In genomic region chr2:169869468-169869867, GRCm38 (mm10) we compare ENCODE assay signal across 16 mouse cellular contexts.
"Had no signal": no experiment of that assay in that cellular context is flagged by ENCODE, and none has a peak within 500 bp of the region (broad histone marks: within the 10 kb centered on the region; RNA-seq: fewer than 3 reads in every experiment).

No protein-coding gene starts in this region.

- ATAC-seq: hindbrain, embryonic 16.5 days; inflammation-experienced regulatory T-cells, adult 6 months; intestine, embryonic 15.5 days; intestine, postnatal 0 days; liver, embryonic 12.5 days had no signal

- DNase-seq: gastrocnemius, postnatal 14 days; gastrocnemius, postnatal 36 days; heart, adult 18-20 months; heart, postnatal 10 days; heart, postnatal 4 days; kidney, adult 18-20 months; kidney, adult 8-10 months; kidney, postnatal 10 days; kidney, postnatal 25 days; kidney, postnatal 4 days; left cerebral cortex, postnatal 4 days had no signal
